Mouse (Mus musculus) megakaryocyte-erythroid progenitor cell, adult 5 weeks (primary cell): ENCODE results near the gene Mad2l1bp. TPM values are rescaled to one million over a fixed set of nuclear protein-coding genes. Genes with fewer than 3 reads are reported as not detected.

Experiments
- polyA plus RNA-seq: library from polyadenylated mRNA; stranded (reverse); fragments of >175 nt; gene quantifications from 2 replicates; pipeline ENCODE4 v1.2.3, GENCODE M21; 2012

The Mad2l1bp gene
- polyA plus RNA-seq, result 11.5 and 11.8 TPM in 2 replicates

GRCm38 (mm10) chr17:46152847-46153782 lies at the start of gene Mad2l1bp:
TSS of gene Mad2l1bp (minus strand) at chr17:46153553.

GRCm38 (mm10) chr17:46202421-46203071 lies 49.2 kb upstream of the Mad2l1bp start, which contains the start of the genes Polh and Xpo5:
TSS of gene Polh (minus strand) at chr17:46202645.
TSS of gene Xpo5 (plus strand) at chr17:46202782.

GRCm38 (mm10) chr17:46160686-46161085 lies 7.3 kb upstream of the Mad2l1bp start, which contains the start of gene Gtpbp2:
TSS of gene Gtpbp2 (plus strand) at chr17:46161032.

GRCm38 (mm10) chr17:46143578-46144423 lies 9.6 kb downstream of the Mad2l1bp start, which contains the start of gene Rsph9:
TSS of gene Rsph9 (minus strand) at chr17:46144216.

GRCm38 (mm10) chr17:46110402-46111289 lies 42.7 kb downstream of the Mad2l1bp start, which contains the start of gene Mrps18a:
TSS of gene Mrps18a (plus strand) at chr17:46110986.

Other genes starting within 250 kb of the Mad2l1bp start
- 106 and 146 TPM in 2 replicates for gene Vegfa, start 121.2 kb downstream of the Mad2l1bp start, polyA plus RNA-seq
- 90.0 and 93.5 TPM in 2 replicates for gene Mrps18a, start 42.6 kb downstream of the Mad2l1bp start, polyA plus RNA-seq
- 0.23 and 0.36 TPM in 2 replicates for gene Rsph9, start 9.3 kb downstream of the Mad2l1bp start, polyA plus RNA-seq
- 112 and 139 TPM in 2 replicates for gene Gtpbp2, start 7.5 kb upstream of the Mad2l1bp start, polyA plus RNA-seq
- gene Polh, start 49.1 kb upstream of the Mad2l1bp start, polyA plus RNA-seq, result 0.82 and 1.4 TPM in 2 replicates
- gene Xpo5, start 49.2 kb upstream of the Mad2l1bp start, polyA plus RNA-seq, result 16.9 and 17.7 TPM in 2 replicates
- gene Polr1c, start 94.5 kb upstream of the Mad2l1bp start, polyA plus RNA-seq, result 21.2 and 31.5 TPM in 2 replicates
- 168 and 176 TPM in 2 replicates for gene Yipf3, start 94.5 kb upstream of the Mad2l1bp start, polyA plus RNA-seq
- gene Lrrc73, start 100.0 kb upstream of the Mad2l1bp start, polyA plus RNA-seq, result 2.4 and 4.3 TPM in 2 replicates
- 80.2 and 88.3 TPM in 2 replicates for gene Tjap1, start 129.5 kb upstream of the Mad2l1bp start, polyA plus RNA-seq
- 0.73 and 0.76 TPM in 2 replicates for gene Dlk2, start 143.9 kb upstream of the Mad2l1bp start, polyA plus RNA-seq
- gene Abcc10, start 174.8 kb upstream of the Mad2l1bp start, polyA plus RNA-seq, result 6.9 and 8.7 TPM in 2 replicates
- 1.9 and 4.1 TPM in 2 replicates for gene Zfp318, start 230.2 kb upstream of the Mad2l1bp start, polyA plus RNA-seq